Mouse (Mus musculus) embryo, embryonic 10 days (tissue): Measurements from ENCODE around the gene Atp1a4.
"Not testable (repeated sequence)": the region's sequence is repeated elsewhere in the genome, so short reads cannot be mapped to it uniquely, and the experiment has no call there.

Experiments
- DNase-seq: peaks from one replicate; pipeline ENCODE4 v3.0.0-alpha.2; 2015; ENCODE audit warnings: low spot score

Atp1a4 gene

GRCm38 (mm10) chr1:172281522-172282254 lies 23.5 kb upstream of the Atp1a4 start:
- DNase-seq = no peak

GRCm38 (mm10) chr1:172279768-172280509 lies 21.7 kb upstream of the Atp1a4 start:
- no peak for DNase-seq

- no peak for DNase-seq
Measured at GRCm38 (mm10) chr1:172278328-172278727, 20.1 kb upstream of the Atp1a4 start.

DNA sequence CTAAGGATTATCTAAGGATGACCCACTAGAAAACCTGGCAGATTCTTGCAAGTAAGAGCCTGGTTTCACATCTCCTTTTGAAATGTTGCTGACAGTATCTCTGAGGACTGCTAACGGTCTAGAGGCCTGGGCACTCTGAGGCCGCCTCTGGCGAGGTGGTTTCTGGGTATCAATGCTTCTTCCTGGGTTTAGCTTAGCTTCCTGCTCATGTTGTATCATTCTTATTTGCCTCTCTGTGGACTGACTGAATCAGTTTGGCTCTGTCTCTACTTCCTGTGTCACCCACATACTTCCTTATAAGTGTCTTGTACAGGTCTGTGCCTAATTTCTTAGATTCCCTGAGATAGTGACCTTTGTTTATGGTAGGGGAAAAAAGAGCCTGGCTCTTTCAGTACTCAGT lies 19.0 kb upstream of the Atp1a4 start:
- no peak for DNase-seq

- no peak for DNase-seq
Measured at GRCm38 (mm10) chr1:172274547-172274946, 16.3 kb upstream of the Atp1a4 start.

- no peak for DNase-seq
Measured at GRCm38 (mm10) chr1:172274116-172274515, 15.9 kb upstream of the Atp1a4 start.

DNA sequence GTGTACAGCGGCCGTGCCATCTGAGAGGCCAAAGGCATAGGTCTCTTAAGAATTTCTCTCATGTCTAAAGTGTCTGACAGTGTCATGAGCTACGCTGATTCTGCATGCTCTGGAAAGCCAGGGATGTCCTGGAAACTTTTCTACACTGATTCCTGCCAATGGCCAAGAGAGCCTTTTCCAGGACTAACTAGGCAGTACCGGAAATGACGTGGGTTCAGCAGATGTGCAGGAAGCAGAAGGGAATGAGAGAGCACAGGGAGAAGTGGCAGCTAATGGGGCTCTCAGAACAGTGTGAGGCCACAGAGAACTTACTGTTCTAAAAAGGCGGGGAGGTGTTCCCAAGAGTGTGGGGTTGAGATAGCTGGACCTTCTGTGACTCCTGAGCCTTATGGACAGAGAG lies 15.2 kb upstream of the Atp1a4 start:
- DNase-seq = no peak

- peak; percentile 37 for DNase-seq
Measured at GRCm38 (mm10) chr1:172271765-172272164, 13.6 kb upstream of the Atp1a4 start.

DNA sequence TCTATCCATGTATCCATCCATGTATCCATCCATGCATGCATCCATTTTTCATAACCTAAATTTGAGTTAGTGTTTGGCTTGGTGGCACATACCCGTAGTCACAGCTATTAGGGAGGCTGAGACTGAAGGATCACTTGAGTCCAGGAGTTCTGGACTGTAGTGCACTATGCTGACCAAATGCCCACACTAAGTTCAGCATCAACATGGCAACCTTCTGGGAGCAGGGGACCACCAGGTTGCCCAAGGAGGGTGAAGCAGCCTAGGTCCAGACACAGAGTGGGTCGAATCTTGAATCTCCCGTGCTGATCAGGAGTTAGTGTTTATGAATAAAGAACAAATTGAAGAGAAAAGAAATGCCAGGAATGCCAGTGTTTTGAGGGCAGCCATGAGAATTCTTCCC lies 13.0 kb upstream of the Atp1a4 start:
- DNase-seq = no peak

- no peak for DNase-seq
Measured at GRCm38 (mm10) chr1:172261477-172262078, 3.4 kb upstream of the Atp1a4 start, which contains the start of gene Igsf8. Gene Igsf8 (plus strand): TSS chr1:172261641.

DNA sequence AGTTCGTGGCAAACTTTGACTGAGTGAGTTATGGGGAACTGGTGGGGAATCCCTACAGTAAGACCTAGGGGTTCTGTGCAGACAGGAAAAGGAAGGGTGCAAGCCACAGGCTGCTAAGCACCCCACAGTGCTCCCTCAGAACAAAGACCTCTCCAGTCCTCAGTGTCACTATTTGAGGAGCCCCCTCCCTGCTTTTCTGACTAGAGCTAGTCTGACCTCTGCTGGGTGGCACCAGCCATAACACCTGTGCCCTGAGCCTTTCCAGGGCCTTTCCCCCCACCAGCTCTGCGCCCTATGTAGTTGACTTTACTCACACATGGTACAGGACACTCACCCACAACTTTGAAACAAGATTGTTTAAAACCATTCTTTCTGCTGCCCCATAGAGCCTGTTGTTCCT lies 10.5 kb downstream of the Atp1a4 start:
- peak; percentile 69 for DNase-seq

DNA sequence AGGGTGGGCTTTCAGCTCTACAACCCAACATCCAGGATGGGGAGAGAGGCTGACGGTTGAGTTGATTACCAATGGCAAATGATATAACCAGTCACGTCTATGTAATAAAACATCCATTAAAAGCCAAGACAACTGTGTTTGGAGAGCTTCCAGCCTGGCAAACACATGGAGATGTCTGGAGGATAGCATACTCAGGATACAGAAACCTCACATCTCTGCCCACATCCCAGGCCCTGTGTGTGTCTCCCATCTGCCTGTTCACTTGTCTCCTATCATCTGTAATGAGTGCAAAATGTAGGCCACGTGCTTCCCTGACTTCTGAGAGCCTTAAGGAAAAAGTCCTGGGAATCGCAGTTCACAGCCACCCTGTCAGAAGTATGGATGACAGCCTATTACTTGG lies 11.0 kb downstream of the Atp1a4 start:
- no peak for DNase-seq

DNA sequence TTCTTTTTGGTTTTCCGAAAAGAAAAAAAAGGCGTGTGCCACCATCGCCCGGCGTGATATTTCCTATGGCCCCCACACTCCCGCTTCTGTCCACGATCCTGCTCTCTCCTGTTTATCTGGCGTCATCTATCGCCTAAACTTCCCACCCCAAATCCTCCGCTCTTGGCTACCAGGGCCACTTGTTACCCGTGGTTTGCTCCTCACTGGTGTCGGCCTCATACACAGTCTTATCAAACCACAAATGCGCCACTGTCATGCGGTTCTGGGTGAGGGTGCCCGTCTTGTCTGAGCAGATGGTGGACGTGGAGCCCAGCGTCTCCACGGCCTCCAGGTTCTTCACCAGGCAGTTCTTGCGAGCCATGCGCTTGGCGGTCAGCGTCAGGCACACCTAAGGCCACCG lies 13.6 kb downstream of the Atp1a4 start:
- DNase-seq = not testable (repeated sequence)

GRCm38 (mm10) chr1:172243547-172244205 lies 14.5 kb downstream of the Atp1a4 start:
- DNase-seq = peak; percentile 39

- DNase-seq = peak; percentile 43
Measured at GRCm38 (mm10) chr1:172242401-172242800, 15.8 kb downstream of the Atp1a4 start.

DNA sequence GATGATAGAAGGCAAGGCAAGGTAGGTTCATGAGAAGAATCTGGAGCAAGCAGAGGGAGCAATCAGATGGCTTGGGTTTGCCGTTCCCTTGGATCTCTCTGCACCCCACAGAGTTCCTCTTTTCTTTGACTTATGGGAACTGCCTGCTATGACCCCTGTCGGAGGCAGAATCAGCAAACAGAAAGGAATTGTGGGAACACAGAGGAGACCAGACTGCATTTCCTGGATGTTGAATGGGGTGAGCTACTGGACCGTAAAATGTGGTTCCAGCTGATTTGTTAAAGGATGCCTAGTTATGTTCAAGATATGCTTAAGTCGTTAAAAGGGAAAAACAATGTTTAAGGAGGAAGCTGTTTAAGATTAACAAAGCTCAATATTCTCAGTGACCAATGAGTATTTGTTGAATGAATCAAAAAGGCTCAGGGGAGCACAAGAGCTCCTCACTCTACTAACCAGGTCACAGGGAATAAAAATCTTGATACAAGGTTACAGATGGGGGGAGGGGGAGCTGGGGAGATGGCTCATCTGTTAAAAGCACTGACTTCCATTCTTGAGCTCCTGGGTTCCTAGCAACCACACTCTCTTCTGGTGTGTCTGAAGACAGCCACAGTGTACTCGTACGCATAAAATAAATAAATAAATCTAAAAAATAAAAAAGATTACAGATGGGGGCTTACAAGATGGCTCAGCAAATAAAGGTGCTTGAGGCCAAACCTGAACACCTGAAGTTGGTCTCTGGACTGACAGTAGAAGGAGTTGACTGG lies 17.1 kb downstream of the Atp1a4 start:
- peak; percentile 29 for DNase-seq

DNA sequence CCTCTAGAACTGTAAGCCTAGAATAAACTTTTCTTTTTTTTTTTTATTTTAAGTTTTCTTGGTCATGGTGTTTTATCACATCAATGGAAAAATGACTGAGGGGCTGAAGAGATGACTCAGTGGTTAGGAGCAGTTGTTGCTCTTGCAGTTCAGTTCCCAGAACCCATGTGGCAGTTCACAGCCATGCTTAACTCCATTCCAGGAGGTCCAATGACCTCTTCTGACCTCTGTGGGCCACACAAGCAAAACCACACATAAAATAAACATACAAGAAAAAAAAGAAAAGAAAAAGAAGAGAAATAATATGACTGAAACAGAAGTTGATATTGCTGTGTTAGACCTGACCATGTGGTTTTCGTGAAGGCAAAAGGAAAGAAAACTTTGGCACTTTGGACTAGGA lies 29.0 kb downstream of the Atp1a4 start:
- no peak for DNase-seq

DNA sequence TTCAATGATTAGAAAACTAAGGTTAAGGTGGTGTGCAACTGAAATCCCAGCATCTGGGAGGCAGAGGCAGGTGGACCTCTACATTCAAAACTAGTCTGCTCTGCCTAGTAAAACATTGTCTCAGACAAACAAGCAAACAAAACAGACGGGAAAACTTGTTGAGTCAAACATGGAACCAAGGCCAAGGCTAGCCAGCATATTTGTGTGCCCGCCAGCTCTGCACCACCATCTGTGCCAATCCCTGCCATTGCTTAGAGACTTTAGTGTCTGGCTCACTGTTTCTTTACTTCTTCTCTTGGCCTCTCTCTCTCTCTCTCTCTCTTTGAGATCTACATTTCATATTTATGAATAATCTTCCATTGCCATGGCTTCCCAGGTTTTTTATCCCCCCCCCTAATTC lies 30.0 kb downstream of the Atp1a4 start:
- DNase-seq = no peak

DNA sequence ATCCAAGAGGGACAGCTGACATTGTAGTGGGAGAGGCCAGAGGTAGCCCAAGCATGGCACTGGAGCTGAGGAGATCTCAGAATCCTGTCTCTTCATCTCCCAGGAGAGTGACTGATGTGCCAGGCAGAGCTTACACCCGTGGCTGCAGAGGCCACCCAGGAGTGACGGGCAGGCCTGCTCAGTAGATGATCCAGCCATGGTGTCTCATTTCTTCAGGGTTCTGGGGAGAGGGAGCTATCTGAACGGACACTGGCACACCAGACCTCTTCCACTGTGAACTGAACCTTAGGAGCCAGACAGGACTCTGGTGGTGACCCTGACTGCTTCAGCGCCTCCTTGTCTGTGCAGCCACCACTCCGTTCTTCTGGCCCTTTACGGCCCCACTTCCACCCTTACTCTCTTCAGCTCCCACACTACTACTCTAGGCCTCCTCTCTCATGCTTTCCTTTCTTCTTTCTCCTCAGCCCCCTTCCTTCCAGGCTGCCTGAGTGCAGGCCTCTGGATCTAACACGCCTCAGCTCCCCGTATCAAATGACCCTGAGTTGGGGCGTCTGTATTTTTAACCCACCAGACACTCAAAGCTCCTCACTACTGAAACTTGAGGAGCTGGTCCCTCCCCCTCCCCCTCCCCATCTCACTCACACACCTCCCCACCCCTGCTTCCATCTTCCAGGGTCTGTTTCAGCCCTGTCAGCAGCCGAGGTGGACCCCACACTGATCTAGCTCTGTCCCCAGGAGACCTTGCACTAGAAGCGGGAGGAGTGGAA lies 36.7 kb downstream of the Atp1a4 start:
- peak; percentile 41 for DNase-seq

DNA sequence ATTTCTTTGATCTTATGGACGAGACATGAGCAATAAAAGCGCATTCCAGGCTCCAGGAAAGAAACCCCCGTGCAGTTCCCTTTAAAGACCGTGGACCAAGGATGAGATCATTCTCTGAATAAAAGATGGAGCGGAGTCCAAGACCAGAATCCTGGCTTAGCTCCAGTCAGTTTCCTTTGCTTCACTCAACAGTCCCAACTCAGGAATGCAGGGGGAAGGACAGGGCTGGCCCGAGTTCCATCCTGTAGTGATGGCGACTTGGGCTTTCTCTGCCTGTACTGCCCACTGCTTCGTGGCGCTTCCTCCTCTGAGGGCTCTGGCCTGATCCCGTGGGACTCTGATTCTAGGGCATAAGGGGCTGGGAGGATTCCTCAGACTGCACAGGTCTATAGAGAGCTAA lies 37.8 kb downstream of the Atp1a4 start:
- no peak for DNase-seq
